Mouse (Mus musculus) neural tube, embryonic 15.5 days (tissue): ENCODE data around the gene Strip1. TPM values are rescaled to one million over a fixed set of nuclear protein-coding genes. Genes with fewer than 3 reads are reported as not detected.
A peak's percentile ranks its signal among the peaks of the same experiment; 100 is the strongest.

Experiments
- ATAC-seq: fragments of 200-750 bp; cut with Nextera tagmentation; 2 replicates; pipeline ENCODE4 v1.8.0; 2017; ENCODE audit warnings: mild to moderate bottlenecking, moderate TSS enrichment, moderate library complexity; ENCODE audit not compliant: low FRiP score
- H3K27ac ChIP-seq: fragments of 300-500 bp; sonication (generic); replicated peaks from 2 replicates; pipeline ENCODE4 v1.5.1; 2015; ENCODE audit warnings: mild to moderate bottlenecking, inconsistent platforms
- H3K27me3 ChIP-seq: fragments of 300-500 bp; sonication (generic); replicated peaks from 2 replicates; pipeline ENCODE4 v1.6.1; 2015; ENCODE audit warnings: inconsistent platforms
- H3K36me3 ChIP-seq: fragments of 300-500 bp; sonication (generic); 2 replicates; pipeline ENCODE4 v1.6.1; 2015; ENCODE audit warnings: inconsistent platforms
- H3K4me1 ChIP-seq: fragments of 300-500 bp; sonication (generic); 2 replicates; pipeline ENCODE4 v1.6.1; 2015; ENCODE audit warnings: inconsistent platforms
- H3K4me2 ChIP-seq: fragments of 300-500 bp; sonication (generic); 2 replicates; pipeline ENCODE4 v1.6.1; 2015; ENCODE audit warnings: inconsistent platforms, mild to moderate bottlenecking, moderate library complexity
- H3K4me3 ChIP-seq: fragments of 300-500 bp; sonication (generic); replicated peaks from 2 replicates; pipeline ENCODE4 v1.5.1; 2015; ENCODE audit warnings: mild to moderate bottlenecking, inconsistent platforms
- H3K9ac ChIP-seq: fragments of 300-500 bp; sonication (generic); replicated peaks from 2 replicates; pipeline ENCODE4 v1.6.1; 2015; ENCODE audit warnings: mild to moderate bottlenecking, inconsistent platforms
- H3K9me3 ChIP-seq: fragments of 300-500 bp; sonication (generic); replicated peaks from 2 replicates; pipeline ENCODE4 v1.6.1; 2016; ENCODE audit warnings: inconsistent platforms
- WGBS: fragments of 180-500 bp; shearing (Covaris S2); methylation state at CpG from one replicate; pipeline ENCODE4 v1.1.7; 2015; ENCODE audit warnings: mixed read lengths; 5-methylcytosine and 5-hydroxymethylcytosine counted together
- polyA plus RNA-seq: library from polyadenylated mRNA; unstranded; fragments of >200 nt; fragmentation: Nextera tagmentation; extraction: Ambion mirVana; gene quantifications from 2 replicates; pipeline ENCODE4 v1.2.1, GENCODE M21; 2015

Gene Strip1
- 118 and 138 TPM in 2 replicates for polyA plus RNA-seq

DNA sequence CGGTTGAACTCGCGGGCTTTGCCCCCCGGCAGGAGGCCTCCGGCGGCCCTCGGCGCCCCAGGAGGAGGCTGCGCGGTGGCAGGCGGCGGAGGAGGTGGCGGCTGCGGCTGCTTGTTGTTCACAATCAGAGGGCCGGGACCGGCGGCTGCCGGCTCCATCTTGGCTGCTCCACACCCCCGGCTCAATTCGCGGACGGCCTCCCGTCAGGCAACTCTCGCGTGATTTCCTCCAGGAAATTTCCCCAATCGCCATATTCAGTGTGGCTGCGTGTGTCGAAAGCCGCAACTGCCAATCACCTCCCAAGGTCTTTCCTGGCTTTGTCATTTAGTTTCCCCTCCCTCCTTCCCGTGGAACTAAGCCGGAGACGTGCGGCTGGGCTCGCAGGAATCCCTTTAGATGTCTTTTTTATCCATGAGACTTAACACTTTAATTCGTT, at the start of gene Strip1:
Gene Strip1, minus strand, starts transcription at position 172 of the 436 bp plus-strand sequence.
- no peaks in the 10 kb centered on the region for H3K27me3 ChIP-seq
- WGBS, result under 1% methylated on average over 35 of the region's 35 CpGs
- H3K4me1 ChIP-seq, result peaks cover 27% of the 10 kb centered on the region
- peak within 1 kb of the TSS; percentile 94 for H3K4me3 ChIP-seq
- peak; percentile 97 for ATAC-seq
- H3K4me2 ChIP-seq, result peak within 1 kb of the TSS; percentile 72
- H3K9me3 ChIP-seq, result no peaks in the 10 kb centered on the region
- H3K27ac ChIP-seq, result peak within 1 kb of the TSS; percentile 99
- H3K9ac ChIP-seq, result peak within 1 kb of the TSS; percentile 100
- H3K36me3 ChIP-seq, result peaks cover 21% of the 10 kb centered on the region

DNA sequence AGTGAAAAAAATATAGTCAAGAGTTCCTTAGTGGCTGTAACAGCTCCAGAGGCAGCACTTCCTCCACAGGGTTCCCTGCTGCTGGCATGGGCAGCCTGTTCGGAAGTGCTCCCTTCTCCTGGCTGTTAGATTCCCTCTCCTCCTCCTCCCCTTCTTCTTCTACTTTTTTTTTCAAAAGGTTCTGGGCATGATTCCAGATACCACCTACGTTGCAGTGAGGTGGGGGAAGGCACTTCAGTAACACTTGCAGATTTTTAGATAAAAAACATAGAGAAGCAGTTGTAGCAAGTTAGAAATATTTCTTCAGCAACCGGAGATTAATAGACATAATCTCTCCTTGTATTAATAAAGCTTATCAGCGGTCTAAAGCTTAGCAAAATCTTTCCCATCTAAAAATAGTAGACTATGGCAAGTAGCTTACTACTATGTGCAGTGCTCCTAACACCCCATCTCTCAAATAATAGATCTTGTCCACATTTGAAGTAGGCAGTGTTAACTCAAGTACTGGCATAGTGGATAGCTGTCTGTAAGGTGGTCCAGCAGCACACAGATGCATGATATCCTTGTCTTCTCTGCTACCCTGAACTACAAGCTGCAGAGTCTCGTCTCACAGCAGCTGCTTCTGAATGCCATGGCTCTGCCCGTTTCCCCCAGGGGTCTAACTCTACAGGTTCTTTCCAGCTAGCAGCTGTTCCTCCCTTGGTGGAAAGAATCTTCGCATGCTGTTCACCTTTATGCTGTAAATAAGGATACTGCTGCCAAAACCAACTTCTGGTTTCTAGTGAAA, 49.5 kb upstream of the Strip1 start:
- Histone ChIP-seq H3K4me2 (peak overlapping the region; percentile 22; the same call in 1 of the 2 replicates), H3K4me3 (no peak overlapping the region), H3K4me1 (peaks cover 24% of the 10 kb centered on the region), H3K27me3 (no peaks in the 10 kb centered on the region), H3K27ac (peak overlapping the region; percentile 61), H3K9me3 (no peaks in the 10 kb centered on the region), H3K36me3 (peaks cover 6% of the 10 kb centered on the region; the same call in 1 of the 2 replicates), H3K9ac (no peak overlapping the region)
- peak; percentile 70; the same call in 1 of the 2 replicates for ATAC-seq
- 36% methylated on average over 7 of the region's 7 CpGs for WGBS

DNA sequence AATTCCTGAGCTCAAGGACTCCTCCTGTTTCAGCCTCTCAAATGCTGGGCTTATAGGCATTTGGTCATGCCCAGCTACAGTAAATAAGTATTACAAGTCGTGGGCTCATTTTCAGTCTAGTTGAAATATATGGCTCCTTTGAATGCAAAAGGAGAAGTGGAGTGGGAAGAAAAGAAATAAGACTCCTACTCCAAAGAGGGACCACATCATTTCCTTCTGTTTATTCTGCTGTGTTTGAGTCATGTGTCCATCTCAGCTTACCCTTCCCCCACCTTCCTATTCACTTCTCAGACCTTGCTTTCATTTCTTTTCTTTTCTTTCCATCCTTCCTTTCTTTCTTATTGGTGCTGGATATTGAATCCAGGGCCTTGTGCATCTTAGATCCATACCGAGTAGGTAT, 40.0 kb upstream of the Strip1 start:
- no peaks in the 10 kb centered on the region for H3K27me3 ChIP-seq
- no peaks in the 10 kb centered on the region for H3K9me3 ChIP-seq
- 97% methylated on average over 2 of the region's 2 CpGs for WGBS
- peaks cover 87% of the 10 kb centered on the region for H3K36me3 ChIP-seq
- no peak overlapping the region for H3K4me2 ChIP-seq
- H3K4me1 ChIP-seq, result no peaks in the 10 kb centered on the region
- no peak overlapping the region for H3K9ac ChIP-seq
- no peak overlapping the region for H3K27ac ChIP-seq
- no peak overlapping the region for H3K4me3 ChIP-seq
- no peak for ATAC-seq

DNA sequence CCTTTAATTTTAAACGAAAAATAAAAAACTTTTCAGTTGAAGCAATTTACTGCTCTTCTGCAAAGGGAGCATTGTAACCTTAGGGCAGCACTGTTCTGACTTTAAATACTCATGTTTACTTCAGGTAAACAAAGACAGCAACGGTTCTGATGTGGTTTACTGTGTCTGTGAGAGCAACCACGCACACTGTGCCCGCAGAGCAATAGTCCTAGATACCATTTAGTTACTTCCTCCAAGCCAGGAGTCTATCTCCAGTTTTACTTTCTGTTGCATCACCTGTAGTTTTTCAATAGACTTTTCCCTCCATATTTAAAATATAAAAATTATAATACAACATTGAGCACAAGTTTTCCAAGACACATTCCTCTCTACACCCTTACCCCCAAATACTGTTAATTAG, 39.0 kb upstream of the Strip1 start:
- H3K27me3 ChIP-seq, result no peaks in the 10 kb centered on the region
- peaks cover 87% of the 10 kb centered on the region for H3K36me3 ChIP-seq
- H3K4me3 ChIP-seq, result no peak overlapping the region
- H3K4me1 ChIP-seq, result no peaks in the 10 kb centered on the region
- 91% methylated on average over 4 of the region's 4 CpGs for WGBS
- no peak overlapping the region for H3K9ac ChIP-seq
- H3K4me2 ChIP-seq, result no peak overlapping the region
- H3K27ac ChIP-seq, result no peak overlapping the region
- no peaks in the 10 kb centered on the region for H3K9me3 ChIP-seq
- no peak for ATAC-seq

DNA sequence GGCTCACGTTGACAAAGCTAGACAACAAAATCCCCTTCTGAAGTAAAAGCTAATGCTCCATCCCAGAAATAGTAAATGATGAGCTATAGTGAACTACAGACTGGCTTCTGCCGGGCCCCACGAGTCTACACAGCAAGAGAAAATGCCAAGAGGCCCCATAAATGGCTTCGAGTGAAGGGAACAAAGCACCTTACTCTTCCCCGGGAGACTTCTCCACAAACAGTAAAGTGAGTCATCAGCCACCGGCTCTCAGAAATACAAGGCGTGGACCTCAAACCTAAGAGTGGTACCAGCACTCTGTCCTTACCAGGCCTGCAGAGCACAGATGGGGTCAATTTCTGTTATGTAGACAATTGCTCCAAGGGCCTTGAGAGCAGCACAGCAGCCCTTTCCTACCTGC, 37.3 kb upstream of the Strip1 start:
- 86% methylated on average over 7 of the region's 7 CpGs for WGBS
- Histone ChIP-seq H3K4me1 (no peaks in the 10 kb centered on the region), H3K4me2 (no peak overlapping the region), H3K36me3 (peaks cover 84% of the 10 kb centered on the region), H3K4me3 (no peak overlapping the region), H3K27ac (no peak overlapping the region), H3K9ac (no peak overlapping the region), H3K9me3 (no peaks in the 10 kb centered on the region), H3K27me3 (no peaks in the 10 kb centered on the region)
- ATAC-seq, result no peak

DNA sequence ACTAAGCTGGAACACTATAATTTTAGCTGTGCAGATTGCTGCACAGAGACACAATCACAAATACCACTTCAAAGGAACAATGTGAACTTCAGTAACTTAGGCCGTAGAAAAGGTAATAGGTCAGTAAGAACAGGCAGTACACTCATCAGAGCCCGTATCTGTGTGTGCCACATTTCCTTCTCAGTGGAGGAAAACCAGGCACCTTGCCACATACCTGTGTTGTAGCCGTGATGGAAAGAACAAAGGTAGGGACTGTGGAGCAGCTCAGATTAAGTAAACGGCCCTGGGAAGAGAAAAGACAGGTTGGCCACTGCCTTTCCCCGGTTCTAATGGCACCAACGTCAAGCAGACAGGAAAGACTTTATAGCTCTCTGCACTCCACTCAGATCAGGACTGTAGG, 35.9 kb upstream of the Strip1 start:
- no peaks in the 10 kb centered on the region for H3K27me3 ChIP-seq
- no peak overlapping the region for H3K4me2 ChIP-seq
- peaks cover 88% of the 10 kb centered on the region for H3K36me3 ChIP-seq
- H3K4me1 ChIP-seq, result no peaks in the 10 kb centered on the region
- H3K9me3 ChIP-seq, result no peaks in the 10 kb centered on the region
- H3K9ac ChIP-seq, result no peak overlapping the region
- no peak overlapping the region for H3K4me3 ChIP-seq
- no peak for ATAC-seq
- H3K27ac ChIP-seq, result no peak overlapping the region
- WGBS, result 88% methylated on average over 6 of the region's 6 CpGs

DNA sequence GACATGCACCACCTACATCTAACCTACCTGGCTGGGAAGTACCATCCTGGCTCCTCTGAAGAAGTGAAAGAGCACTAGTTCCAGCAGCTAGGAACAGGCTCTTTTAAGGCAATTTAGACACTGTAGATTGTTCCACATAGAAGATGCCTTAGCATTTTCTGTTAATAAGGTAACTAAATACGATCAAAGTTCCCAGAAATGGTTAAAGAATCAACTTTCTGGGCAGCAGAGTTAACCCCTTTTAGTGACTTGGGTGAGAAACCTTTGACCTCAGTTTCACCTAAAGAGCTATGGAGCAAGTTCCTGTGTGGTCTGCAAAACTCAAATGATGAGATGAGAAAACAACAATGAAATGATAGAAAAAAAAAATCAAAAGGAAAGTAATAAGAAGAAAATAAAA, 33.1 kb upstream of the Strip1 start:
- no peak for ATAC-seq
- no peaks in the 10 kb centered on the region for H3K4me1 ChIP-seq
- no peak overlapping the region for H3K9ac ChIP-seq
- H3K4me3 ChIP-seq, result no peak overlapping the region
- H3K9me3 ChIP-seq, result no peaks in the 10 kb centered on the region
- H3K27ac ChIP-seq, result no peak overlapping the region
- 93% methylated on average over 1 of the region's 1 CpGs for WGBS
- H3K27me3 ChIP-seq, result no peaks in the 10 kb centered on the region
- H3K36me3 ChIP-seq, result peaks cover 88% of the 10 kb centered on the region
- H3K4me2 ChIP-seq, result no peak overlapping the region

DNA sequence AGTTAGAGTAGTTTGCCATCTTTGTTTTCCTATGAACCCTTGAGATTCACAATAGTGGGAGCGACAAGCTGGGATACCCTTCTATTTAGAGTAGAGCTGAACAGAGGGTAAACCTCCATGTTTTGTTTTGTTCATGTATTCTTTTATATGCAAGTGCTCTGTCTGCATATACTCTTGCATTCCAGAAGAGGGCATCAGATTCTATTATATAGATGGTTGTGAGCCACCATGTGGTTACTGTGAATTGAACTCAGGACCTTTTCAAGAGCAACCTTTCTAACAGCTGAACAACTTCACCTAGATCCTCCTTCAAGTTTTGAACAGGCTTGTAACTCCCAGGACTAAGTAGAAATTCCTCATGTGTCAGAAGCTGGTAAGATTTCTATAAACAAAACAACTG, 27.5 kb upstream of the Strip1 start:
- 92% methylated on average over 1 of the region's 1 CpGs for WGBS
- H3K4me3 ChIP-seq, result no peak overlapping the region
- no peak overlapping the region for H3K4me2 ChIP-seq
- no peak overlapping the region for H3K9ac ChIP-seq
- no peaks in the 10 kb centered on the region for H3K27me3 ChIP-seq
- H3K4me1 ChIP-seq, result no peaks in the 10 kb centered on the region
- H3K27ac ChIP-seq, result no peak overlapping the region
- no peak for ATAC-seq
- peaks cover 41% of the 10 kb centered on the region for H3K36me3 ChIP-seq
- H3K9me3 ChIP-seq, result no peaks in the 10 kb centered on the region

DNA sequence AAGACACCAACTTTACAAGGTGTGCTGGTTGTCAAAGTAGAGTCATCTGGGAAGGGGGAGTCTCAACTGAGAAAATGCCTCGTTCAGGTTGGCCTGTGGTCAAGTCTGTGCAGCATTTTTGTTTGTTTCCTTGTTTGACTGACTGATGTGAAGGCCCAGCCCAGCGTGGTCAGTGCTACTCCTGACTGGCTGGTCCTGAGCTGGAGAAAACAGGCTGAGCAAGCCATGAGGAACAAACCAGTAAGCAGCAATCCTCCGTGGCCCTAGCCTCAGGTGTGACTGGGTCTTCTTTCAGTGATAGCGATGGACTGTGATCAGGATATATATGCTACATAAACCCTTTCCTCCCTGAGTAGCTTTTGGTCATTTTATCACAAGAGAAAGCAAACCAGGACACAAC, 25.4 kb upstream of the Strip1 start:
- Histone ChIP-seq H3K4me1 (no peaks in the 10 kb centered on the region), H3K36me3 (peaks cover 22% of the 10 kb centered on the region), H3K9me3 (no peaks in the 10 kb centered on the region), H3K4me3 (no peak overlapping the region), H3K27ac (no peak overlapping the region), H3K9ac (no peak overlapping the region), H3K27me3 (no peaks in the 10 kb centered on the region), H3K4me2 (no peak overlapping the region)
- no peak for ATAC-seq
- WGBS, result 82% methylated on average over 4 of the region's 4 CpGs

DNA sequence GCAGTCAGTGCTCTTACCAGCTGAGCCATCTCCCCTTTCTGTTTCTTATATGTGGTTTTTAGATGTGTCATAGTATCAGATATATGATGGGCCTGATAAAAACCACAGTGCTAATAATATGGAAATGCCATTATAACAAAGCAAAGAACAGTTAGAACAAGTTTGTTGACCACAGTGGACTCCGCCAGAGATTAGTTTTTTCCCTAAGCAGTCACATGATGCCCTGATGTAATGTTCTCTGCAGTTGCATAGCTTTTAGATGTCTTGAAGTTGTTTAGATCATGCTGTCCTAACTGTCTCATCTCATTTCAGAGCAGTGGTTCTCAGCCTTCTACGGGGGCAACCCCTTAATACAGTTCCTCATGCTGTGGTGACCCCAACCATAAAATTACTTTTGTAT, 24.7 kb upstream of the Strip1 start:
- H3K4me3 ChIP-seq, result no peak overlapping the region
- ATAC-seq, result no peak
- 97% methylated on average over 2 of the region's 2 CpGs for WGBS

DNA sequence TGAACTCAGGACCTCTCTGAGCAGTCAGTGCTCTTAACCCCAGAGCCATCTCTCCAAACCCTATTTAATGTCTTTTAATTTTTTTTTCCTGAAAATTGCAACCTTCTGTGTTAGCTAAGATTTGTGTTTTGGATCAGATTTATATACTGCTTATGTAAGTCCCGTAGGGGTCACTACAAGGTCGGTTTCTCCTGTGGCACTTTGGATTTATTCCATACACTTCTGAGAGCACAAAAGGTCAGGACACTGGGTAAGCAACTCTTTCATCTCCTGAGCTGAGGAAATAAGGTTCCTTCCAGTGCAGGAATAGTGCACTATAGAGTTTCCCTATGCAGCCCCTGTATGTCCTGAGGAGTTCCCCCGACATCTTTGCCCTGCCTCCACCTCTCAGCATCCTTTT, 24.0 kb upstream of the Strip1 start:
- no peak for ATAC-seq
- H3K4me3 ChIP-seq, result no peak overlapping the region
- 75% methylated on average over 3 of the region's 3 CpGs for WGBS
- no peaks in the 10 kb centered on the region for H3K9me3 ChIP-seq
- peaks cover 12% of the 10 kb centered on the region for H3K36me3 ChIP-seq
- H3K4me2 ChIP-seq, result no peak overlapping the region
- no peaks in the 10 kb centered on the region for H3K4me1 ChIP-seq
- no peaks in the 10 kb centered on the region for H3K27me3 ChIP-seq
- H3K9ac ChIP-seq, result no peak overlapping the region
- no peak overlapping the region for H3K27ac ChIP-seq

More for the DNA sequence above, 24.7 kb upstream of the Strip1 start:
- Histone ChIP-seq H3K9me3 (no peaks in the 10 kb centered on the region), H3K9ac (no peak overlapping the region), H3K27me3 (no peaks in the 10 kb centered on the region), H3K36me3 (peaks cover 17% of the 10 kb centered on the region), H3K4me2 (no peak overlapping the region), H3K27ac (no peak overlapping the region), H3K4me1 (no peaks in the 10 kb centered on the region)

DNA sequence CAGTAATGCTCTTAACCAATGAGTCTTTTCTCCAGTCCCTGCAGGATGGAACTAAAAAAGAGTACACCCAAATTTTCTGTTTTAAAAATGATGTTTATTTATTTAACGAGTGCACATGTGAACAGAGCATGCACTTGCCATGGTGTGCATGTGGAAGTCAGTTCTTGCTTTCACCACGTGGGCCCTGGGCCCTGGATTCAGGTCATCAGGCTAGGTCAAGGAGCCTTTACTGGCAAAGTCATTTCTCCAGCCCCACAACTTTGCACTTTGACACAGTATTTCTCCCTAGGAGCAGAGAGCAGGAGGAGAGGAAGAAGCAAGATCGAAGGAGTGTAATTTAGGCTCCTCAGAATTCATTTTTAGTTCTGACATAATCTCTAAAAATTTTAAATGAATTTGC, 23.4 kb upstream of the Strip1 start:
- H3K27ac ChIP-seq, result no peak overlapping the region
- H3K4me3 ChIP-seq, result no peak overlapping the region
- ATAC-seq, result no peak
- H3K4me2 ChIP-seq, result no peak overlapping the region
- no peaks in the 10 kb centered on the region for H3K9me3 ChIP-seq
- no peaks in the 10 kb centered on the region for H3K27me3 ChIP-seq
- H3K4me1 ChIP-seq, result no peaks in the 10 kb centered on the region
- 83% methylated on average over 3 of the region's 3 CpGs for WGBS
- no peak overlapping the region for H3K9ac ChIP-seq
- peaks cover 7% of the 10 kb centered on the region; the same call in 1 of the 2 replicates for H3K36me3 ChIP-seq
